Mouse (Mus musculus) cerebellum, adult 8-10 months (tissue): ENCODE measurements around the gene Fam117b.

ENCODE experiments used
- DNase-seq: peaks from one replicate; pipeline ENCODE4 v3.0.0; 2022

Gene Fam117b

DNA sequence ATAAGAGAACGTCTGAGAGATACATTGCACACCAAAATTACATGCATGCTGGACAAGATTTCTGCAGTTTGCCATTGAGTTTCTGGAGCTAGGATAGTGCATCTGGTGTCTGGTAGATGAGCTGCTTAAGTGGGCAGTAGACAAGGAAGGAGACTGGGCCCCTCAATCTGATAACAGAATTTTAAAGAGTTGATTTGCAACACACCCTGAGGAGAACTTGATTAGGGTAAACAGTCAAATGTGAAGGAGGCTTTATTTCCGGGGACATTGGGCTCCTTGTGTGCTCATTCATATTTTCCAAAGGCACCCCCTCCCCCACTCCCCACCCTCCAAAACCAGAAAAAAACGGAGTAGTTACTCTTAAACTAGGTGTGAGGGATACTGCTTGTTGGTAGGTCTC lies 2.0 kb downstream of the Fam117b start:
- no peak for DNase-seq

DNA sequence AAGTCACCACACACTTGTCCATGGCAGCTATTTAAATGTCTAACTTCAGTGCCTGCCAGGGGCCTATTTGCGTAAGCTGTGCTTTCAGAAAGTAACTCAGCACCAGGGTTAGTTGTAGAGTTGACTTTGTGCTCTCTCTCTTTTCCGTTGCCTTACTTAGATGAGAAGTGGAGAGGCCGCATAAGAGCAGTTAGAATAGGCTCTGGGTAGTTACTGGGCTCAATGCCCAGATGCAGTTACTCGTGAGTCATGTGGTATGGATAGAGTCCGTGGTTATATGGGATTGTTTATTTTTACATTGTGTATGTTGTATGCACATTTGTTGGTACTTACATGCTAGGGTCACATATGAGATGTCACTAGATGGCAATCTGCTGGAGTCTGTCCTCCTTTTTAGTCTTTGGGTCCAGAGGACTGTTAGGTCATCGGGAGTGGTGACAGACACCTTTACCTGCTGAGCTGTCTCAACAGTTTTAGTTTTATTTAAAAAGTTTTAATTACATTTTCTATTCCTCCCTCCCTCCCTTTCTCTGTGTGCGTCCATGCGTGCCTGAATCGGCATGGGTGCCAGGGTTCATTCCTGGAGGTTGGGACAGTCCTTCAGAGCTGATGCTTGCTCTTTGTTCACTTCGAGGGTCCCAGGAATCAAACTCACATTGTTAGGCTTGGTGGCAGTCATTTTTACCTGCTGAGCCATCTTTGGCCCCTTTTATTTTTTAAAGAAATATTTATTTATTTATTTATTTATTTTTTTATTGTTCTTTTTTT lies 3.2 kb downstream of the Fam117b start:
- peak; percentile 29 for DNase-seq

DNA sequence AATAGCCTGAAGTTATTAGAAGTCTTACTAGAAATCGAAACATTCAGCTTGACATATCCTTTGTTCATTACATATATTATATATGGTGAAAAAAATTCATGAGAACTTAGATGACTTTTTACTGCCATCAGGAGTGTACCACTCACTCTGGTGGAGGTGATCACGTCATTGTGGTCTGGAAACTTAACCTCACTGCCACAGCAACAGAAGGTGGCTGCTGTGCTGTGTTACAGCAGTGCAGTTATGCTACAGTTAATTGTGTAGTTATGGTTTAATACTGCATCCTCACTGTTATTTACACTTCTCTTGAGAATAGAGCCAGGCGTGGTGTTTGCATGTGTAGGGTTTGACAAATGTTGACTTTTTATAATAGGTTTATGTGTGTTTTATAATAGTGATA lies 4.6 kb downstream of the Fam117b start:
- DNase-seq: no peak

DNA sequence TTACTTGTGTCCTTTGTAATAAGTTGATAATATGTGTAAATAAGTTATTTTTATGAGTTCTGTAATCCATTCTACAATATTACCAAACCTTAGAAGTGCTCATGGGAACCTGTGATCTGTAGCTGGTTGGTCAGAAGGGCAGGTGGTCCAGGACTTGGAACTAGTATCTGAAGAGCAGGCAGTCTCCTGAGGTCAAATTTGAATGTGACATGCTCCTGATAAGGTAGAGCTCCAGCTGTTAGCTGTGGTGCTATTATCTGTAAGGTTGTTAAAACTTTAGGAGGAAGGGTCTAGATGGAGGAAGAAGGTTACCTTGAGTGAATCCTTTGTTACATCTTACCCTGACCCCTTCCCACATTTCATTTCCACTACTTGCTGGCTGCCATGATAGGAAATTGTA lies 5.3 kb downstream of the Fam117b start:
- no peak for DNase-seq

DNA sequence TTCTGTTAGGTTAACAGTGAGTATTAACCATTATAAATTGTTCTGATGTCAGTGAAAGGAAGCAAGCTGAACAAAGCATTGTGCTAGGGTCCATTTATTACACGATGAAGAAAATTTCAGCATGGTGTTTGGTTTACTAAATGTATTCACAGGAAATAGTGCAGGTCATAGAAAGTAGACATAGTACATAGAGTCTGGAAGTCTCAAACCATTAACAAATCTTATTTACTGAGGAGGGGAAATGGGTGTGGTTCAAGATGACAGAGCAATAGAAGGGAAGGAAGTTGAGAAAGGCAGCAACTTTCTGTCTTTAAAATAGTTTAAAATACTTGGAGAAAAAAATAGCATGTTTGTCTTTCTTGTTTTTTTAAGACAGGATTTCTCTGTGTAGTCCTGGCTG lies 10.4 kb downstream of the Fam117b start:
- no peak for DNase-seq

DNA sequence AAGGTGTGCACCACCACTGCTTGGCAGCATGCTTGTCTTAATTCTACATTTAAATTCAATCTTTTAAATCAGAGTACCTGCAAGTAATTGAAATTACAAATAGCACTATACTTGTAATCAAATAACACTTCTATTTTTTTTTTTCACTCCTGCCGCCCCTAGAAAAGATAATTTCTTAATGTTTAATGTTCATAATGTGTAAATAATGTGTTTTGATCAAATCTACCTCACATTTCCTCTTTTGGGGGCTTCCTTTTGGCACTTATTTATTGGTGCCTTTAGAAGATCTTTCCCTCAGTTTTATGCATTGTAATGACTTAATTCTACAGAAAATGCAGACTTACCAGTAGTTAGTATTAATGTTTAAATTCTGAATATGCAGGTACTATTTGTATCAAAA lies 10.9 kb downstream of the Fam117b start:
- DNase-seq: no peak

DNA sequence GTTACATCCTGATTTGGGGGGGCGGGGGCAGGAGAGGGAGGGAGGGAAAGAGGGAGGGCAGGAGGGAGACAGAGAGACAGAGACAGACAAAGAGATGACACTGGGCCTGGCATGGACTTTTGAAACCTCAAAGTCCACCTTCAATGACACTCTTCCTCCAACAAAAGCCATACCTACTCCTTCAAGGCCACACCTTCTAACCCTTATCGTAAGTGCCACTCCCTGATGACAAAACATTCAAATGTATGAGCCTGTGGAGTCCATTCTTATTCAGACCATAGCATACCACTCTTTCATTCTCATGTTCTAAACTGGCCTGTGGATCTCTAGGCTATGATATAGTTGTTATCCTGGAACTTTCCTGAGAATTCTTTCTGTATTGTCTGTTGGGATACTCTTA lies 11.6 kb downstream of the Fam117b start:
- DNase-seq: no peak

DNA sequence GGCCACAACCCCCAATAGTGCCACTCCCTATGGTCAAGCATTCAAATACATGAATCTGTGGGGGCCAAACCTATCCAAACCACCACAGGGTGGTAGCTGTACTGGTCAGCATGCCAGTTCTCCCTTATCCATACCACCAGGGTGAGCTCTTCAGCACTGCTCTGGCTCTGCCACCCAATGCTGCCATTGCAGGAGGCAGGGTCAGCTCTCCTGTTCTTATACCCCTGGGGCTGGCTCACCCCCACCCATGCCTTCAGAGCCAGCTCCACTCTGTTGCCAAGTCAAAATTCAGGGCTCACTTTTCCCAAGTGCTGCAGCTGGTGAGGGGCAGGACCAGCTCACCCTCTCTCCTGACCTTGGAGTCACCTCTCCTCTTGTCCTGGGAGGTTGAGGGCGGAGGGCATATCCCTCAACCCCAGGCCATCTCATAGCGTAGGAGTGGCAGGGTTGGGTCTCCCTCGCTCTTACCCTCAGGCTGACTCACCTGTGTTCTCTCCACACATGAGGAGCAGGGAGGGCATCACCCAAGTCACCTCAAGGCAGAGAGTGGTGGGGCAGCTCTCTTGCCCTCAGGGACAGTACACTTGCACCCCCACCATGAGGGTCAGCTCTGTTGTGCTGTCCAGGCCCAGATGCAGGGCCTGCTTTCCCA lies 13.3 kb downstream of the Fam117b start:
- peak; percentile 21 for DNase-seq

DNA sequence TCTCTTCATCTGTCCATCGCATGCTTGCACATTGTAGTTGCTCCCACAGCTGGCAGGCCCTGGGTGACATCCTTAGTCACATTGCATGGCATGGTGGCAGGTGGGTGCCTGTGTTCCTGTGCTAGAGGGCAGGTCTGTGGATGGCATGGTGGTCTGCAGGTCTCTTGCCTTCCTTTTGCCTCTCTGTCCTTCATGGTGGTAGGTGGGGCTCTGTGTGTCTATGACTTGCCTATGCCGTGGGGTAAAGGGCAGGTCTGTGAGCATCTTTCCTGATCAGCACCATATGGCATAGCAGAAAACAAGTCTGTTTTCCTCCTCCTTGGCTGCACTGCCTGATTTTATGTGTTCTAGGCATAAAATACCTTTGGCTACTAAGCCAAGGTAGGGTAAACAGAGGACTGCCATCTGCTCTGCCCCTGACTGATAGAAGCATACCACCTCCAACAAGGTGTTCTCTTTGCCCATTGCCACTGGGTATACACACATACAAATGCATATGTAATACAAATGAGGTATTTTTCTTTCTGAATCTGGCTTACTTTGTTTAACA lies 14.4 kb downstream of the Fam117b start:
- peak; percentile 48 for DNase-seq

DNA sequence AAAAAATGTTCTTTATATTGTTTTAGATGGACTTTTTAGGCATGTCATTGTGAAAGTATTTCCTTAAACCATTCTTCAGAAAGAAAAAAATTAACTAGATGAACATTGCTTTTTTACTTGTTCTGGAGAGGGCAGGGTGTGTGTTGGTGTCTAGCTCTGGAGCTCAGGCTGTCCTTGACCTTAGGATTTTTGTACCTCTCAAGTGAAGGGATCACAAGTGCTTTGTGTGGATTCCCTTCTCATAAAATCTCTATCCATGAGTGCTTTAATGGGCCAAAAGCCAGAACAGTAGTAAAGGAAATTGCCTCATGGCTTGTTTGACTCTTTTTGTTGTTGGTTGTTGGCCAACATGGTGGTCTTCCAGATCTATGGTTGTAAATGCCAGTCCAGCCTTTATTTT lies 18.1 kb downstream of the Fam117b start:
- no peak for DNase-seq

DNA sequence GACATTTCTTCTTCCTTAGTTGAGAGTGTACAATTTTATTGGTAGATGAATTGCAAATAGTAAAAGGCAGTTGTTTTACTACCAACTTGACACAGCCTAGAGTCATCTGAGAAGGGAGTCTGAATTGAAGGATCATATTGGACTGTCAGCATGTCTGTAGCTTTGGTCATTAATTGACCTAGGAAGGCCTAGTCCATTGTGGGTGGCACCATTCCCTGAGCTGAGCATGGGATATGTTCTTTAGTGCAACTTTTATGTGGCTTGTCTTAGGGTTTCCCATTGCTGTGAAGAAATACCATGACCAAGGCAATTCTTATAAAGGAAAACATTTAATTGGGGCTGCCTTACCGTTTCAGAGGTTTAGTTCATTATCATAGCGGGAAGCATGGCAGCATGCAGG lies 20.2 kb downstream of the Fam117b start:
- no peak for DNase-seq

DNA sequence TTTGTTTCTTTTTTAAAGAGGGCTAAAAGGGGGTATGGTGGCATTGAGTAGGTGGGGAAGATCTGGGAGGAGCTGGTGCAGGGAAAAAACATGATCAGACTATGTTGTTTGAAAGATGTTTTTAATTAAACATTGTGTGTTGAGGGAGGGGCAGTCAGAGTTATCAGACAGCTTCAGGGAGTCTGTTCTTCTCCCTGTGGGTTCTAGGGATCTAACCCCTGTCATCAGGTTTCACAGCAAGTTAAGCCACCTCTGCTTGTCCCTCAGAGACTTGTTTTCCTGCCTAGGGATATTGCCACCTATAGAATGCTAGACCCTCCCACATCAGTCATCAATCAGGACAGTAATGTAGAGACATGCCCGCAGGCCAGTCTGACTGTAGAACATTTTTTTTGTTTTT lies 28.3 kb downstream of the Fam117b start:
- DNase-seq: no peak

DNA sequence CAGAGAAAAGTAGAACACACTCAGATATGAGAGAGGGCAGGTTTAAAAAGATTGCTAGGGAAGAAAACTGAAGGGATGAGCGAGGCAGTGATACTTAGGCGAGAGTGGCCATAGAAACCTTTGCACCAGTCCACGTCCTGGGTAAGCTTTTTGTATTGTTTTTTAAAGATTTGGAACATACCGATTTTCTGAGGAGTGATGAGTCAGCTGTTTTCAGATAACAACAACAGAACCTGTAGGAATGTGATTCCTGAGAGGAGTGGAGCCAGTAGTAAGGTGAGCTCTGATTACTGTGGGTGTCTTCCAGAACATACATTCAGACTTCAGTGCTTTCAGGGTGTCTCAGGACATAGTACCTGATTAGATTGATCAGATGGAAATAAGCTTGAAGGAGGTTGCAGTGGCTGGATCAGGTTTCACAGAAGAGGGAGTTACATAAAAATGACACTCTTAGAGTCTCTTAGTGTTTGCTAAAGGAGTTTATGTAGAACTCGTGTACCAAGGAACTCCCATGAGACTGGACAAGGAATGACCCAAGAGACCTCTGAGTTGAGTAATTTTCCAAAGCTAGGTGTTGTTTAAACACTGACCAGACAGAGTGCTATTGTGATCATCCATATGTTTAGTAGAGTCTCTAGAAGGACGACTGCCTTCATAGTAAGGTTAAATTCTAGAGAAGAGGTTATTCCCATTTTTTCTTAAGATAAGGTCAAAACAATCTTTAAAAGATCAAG lies 29.4 kb downstream of the Fam117b start:
- no peak for DNase-seq

DNA sequence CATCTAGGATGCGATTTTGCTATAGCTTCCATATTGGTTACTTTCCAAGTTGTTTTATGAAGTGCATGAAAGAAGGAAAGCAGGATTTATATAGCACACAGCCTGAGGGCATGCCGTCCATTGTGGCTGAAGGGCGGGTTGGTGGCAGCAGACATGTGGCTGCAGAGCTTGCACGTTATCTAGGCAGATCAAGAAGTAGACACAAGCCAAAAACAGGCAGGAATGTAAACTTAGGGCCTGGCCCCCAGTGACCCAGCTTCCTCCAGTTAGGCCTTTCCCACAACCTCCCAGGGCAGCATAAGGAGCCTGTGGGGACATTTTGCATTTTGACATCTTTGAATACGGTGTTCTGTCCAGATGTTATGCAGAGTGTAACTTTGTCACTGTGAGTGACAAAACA lies 31.0 kb downstream of the Fam117b start:
- no peak for DNase-seq

DNA sequence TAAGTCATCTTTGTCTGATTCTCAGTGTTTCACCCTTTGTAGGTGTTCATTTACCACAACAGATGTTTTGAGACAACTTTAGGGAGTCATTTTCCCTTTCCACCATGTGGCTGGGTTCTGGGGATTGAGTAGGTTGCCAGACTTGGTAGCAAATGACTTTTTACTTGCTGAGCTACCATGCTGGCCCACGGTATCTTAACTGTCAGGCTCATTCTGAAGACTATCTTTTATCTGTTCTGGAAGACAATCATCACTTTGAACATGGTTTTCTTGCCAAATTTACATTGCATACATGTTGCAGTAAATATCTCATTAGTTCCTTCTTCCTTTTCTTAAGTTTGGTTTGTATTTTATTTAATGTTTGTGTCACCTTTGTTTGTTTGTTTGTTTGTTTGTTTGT lies 33.2 kb downstream of the Fam117b start:
- no peak for DNase-seq

DNA sequence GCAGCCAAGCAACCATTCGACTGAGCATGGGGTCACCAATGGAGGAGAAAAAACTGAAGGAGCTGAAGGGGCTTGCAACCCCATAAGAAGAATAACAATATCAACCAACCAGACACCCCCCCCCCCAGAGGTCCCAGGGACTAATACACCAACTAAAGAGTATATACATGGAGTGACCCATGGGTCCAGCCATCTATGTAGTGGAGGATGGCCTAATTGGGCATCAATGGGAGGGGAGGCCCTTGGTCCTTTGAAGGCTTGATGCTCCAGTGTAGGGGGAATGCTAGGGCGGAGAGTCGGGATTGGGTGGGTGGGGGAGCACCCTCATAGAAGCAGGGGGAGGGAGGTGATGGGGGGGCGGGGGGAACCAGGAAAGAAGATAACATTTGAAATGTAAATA lies 34.7 kb downstream of the Fam117b start:
- no peak for DNase-seq

DNA sequence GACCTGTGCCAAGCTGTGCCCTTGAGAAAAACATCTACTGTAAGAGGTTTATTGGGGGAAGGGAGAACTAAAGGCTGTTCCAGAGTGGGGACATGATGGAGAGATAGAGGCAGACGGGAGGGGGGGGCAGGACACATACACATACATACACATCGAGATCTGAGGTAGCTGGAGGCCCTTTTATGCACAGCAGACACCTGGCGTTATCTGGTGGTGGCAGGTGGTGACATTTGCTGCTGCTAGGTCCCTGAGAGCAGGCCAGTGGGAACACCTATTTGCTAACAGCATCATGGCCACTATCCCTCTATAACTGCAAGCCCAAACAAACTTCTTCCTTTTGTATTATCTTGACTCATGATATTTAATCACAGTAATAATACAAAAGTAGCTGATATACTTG lies 44.4 kb downstream of the Fam117b start:
- DNase-seq: peak; percentile 36

DNA sequence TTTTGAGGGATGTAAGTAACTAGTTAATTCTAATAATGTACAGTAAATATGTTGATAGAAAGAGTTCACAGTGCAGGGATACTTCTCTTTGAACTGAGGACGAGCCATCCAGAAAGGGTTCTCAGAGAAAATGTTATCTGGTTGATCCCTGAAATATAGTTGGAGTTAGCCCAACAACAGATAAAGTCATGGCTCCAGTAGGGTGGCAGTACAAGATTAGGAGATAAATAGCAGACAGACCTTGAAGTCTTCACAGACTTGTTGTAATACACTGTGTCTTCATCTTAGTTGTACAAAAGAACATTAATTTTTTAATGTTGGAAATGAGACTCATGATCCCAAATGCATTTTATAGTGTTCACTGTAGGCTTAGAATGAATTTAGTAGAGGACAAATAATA lies 47.1 kb downstream of the Fam117b start:
- DNase-seq: no peak

DNA sequence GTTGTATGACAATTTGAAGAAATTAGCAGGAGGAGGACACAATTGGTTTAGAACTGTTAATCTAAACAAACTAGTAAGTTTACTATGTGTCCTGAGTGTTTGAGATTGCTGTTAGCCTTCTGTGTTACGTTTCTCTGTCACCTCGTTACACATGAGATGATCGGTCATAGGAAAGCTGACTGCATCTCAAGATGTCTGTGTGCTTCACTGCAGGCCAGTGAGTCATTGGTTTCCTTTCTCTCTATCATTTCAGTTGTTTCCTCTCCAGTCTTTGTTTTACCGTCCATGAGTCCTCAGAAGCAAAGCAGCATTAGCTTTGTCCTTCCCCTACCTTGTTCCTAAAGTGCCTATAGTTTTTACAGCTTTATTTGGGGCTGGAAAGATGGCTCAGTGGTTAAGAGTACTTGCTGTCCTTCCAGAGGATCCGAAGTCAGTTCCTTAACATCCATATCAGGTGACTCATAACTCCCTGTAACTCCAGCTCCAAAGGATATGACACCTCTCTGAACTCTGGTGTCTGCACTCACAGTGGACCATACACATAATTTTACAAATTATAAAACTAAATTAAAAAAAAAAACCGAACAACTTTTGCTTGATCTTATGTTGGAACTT lies 53.5 kb downstream of the Fam117b start:
- DNase-seq: no peak

DNA sequence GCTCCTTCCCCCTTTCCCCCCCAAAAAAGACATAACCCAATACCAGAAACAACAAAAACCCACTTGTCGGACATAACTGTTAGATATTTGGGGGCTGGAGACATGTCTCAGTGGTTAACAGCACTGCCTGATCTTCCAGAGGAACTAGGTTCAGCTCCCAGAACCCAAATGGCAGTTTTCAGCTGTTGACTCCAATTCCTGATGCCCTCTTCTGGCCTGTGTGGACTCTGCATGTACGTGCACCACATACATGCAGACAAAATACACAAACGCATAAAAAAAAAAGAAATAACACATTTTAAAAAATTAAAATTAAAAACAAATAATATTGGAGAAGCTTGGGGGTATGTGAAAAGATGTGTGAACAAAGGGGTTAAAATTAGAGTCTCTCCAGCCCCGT lies 54.5 kb downstream of the Fam117b start:
- DNase-seq: peak; percentile 26

DNA sequence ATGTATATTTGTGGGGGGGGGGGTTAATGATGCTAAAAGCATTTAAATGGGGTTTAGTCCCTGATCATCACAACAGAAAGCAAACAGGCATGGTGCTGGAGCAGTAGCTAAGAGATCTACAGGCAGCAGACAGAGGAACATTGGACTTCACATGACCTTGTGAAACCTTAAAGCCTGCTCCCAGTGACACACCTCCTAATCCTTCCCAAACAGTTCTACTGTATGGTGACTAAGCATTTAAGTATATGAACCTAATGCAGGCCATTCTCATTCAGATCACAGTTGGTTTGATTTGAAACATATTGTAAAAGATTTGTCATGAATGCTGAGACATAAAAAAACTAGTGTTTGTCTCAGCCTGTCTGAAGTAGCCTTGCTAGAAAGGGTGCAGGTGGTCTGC lies 73.8 kb downstream of the Fam117b start:
- no peak for DNase-seq

DNA sequence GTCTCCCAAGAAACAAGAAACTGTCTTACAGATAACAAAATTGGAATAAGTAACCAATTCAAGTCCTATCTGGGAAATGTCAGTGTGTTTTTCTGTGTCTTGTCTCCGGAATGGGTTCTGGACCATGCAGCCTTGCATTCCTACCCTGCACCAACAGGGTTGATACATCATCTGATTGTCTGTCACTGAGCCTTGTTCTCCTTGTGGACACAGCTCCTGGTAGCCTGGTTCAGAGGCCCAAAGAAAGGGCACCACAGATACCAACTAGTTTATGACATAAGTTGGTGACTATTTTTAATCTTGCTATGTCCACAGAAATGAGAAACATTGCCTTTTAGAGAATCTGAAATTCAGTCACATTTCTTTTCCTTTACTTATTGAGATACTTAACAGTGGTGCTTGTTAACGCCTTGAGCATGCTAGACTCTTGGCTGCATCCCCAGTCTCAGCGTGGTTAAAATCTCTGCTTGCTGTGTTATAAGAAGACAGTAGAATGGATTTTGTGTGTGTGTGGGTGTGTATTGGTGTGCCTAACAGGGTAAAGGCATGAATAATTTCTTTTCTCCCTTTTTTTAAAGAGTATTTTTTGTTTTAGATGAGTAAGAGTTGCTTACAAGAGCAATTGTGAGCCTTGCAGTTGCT lies 74.7 kb downstream of the Fam117b start:
- DNase-seq: no peak

DNA sequence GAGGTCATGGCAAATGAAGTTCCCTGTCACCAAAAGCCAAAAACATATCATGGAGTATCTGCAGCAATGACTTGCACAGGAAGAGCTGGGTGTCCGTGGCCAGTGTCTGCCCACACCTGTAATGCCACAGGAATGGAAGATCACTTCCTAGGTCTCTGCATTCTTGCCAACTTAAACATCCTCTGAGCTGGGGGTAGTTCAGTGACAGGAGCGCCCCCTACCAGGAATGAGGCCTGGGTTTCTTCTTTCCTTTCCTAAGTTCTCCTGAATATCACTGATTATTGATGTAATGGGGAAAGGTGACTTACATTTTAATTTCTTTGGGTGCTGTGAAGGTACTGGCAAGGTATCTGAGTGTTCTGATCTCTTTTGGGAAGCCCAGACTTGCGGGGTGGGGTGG lies 82.8 kb downstream of the Fam117b start:
- no peak for DNase-seq
